Mouse (Mus musculus): ENCODE measurements at regions not wholly inside any gene's neighbourhood (a gene's known extent, or its start where the extent isn't known, plus 50 kb on each side); places are given as distances from the start of the nearest gene placed in this dataset.

DNA sequence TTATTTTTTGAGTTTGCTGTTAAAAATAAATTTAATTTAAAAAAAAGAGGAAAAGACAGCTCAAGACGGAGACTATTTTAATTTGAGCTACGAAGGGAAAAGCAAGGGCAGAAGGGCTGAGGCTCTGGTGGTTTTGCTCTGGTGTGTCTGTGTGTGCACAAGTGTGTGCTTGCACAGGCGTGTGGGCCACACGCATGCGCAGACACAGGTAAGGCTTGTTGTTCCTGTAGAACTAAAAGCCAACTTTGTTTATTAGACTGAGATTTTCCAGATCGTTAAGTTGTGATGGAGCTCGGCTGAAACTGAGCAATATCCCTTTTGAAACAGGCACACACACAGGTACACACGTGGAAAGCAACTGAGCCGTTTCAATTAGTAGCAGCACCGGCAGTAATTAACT is 183.1 kb downstream of the Cdc5l start:
- H3K27me3 ChIP-seq (ENCODE audit: control insufficient read depth, insufficient read depth, low read length): no peaks in the 10 kb centered on the region
- no peak overlapping the region for H3K4me2 ChIP-seq (ENCODE audit: low read length)
- no peaks in the 10 kb centered on the region for H3K9me3 ChIP-seq (ENCODE audit: control insufficient read depth, low read length)
- no peak overlapping the region for H3K27ac ChIP-seq (replicated peaks in 1 of 2; ENCODE audit: control insufficient read depth in 1 of 2, insufficient read depth in 1 of 2, low read depth in 2 of 2, low read length in 2 of 2)
- H3K4me1 ChIP-seq (ENCODE audit: control insufficient read depth in 2 of 2, insufficient read depth in 2 of 2, low read length in 2 of 2): no peaks in the 10 kb centered on the region
- no peak overlapping the region for H3K4me3 ChIP-seq (ENCODE audit: control insufficient read depth in 1 of 2, insufficient read depth in 1 of 2, low read depth in 1 of 2, low read length in 2 of 2)
- WGBS: 91% methylated on average over 10 of the region's 10 CpGs
- no peak overlapping the region for H3K9ac ChIP-seq (ENCODE audit: low read length)
- ATAC-seq (ENCODE audit: insufficient number of reproducible peaks, insufficient read depth, low FRiP score, low read depth): no peak
- H3K36me3 ChIP-seq (ENCODE audit: control insufficient read depth, insufficient read depth, low read length): no peaks in the 10 kb centered on the region

GRCm38 (mm10) chr17:45247142-45248137 is 186.1 kb downstream of the Cdc5l start:
- H3K4me2 ChIP-seq (ENCODE audit: low read length): no peak overlapping the region
- no peak overlapping the region for H3K4me3 ChIP-seq (ENCODE audit: control insufficient read depth in 1 of 2, insufficient read depth in 1 of 2, low read depth in 1 of 2, low read length in 2 of 2)
- peaks cover 3 to 4% of the 10 kb centered on the region in 2 experiments; a peak in 1 of 4 replicates for H3K4me1 ChIP-seq (ENCODE audit: control insufficient read depth in 2 of 2, insufficient read depth in 2 of 2, low read length in 2 of 2)
- H3K9ac ChIP-seq (ENCODE audit: low read length): no peak overlapping the region
- 79% methylated on average over 29 of the region's 29 CpGs for WGBS
- no peaks in the 10 kb centered on the region for H3K9me3 ChIP-seq (ENCODE audit: control insufficient read depth, low read length)
- H3K27ac ChIP-seq (replicated peaks in 1 of 2; ENCODE audit: control insufficient read depth in 1 of 2, insufficient read depth in 1 of 2, low read depth in 2 of 2, low read length in 2 of 2): no peak overlapping the region
- no peaks in the 10 kb centered on the region for H3K27me3 ChIP-seq (ENCODE audit: control insufficient read depth, insufficient read depth, low read length)
- ATAC-seq (ENCODE audit: insufficient number of reproducible peaks, insufficient read depth, low FRiP score, low read depth): no peak
- no peaks in the 10 kb centered on the region for H3K36me3 ChIP-seq (ENCODE audit: control insufficient read depth, insufficient read depth, low read length)

DNA sequence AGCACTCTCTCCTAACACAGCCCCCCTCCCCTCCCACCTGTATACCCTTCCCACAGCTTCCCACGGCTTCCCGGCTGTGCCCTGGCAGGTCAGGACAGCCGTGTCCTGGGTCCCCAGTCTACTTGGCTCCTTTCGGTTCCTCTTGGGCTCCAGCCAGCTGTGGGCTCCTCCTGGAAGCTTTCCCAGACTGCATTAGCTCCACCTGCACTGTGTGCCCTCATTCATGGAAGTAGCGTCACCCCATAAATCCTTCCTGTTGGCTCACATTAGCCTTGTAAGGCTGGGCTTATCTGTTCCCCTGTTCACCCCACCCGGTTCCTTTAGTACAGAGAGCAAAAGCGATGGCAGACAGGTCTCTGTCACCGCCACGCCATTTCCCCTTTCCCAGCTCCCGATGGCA is 188.7 kb downstream of the Cdc5l start:
- no peak overlapping the region for H3K4me2 ChIP-seq (ENCODE audit: low read length)
- H3K9me3 ChIP-seq (ENCODE audit: control insufficient read depth, low read length): no peaks in the 10 kb centered on the region
- no peak overlapping the region for H3K9ac ChIP-seq (ENCODE audit: low read length)
- no peaks in the 10 kb centered on the region for H3K36me3 ChIP-seq (ENCODE audit: control insufficient read depth, insufficient read depth, low read length)
- no peaks in the 10 kb centered on the region for H3K27me3 ChIP-seq (ENCODE audit: control insufficient read depth, insufficient read depth, low read length)
- H3K4me1 ChIP-seq (ENCODE audit: control insufficient read depth in 2 of 2, insufficient read depth in 2 of 2, low read length in 2 of 2): peaks cover 3 to 4% of the 10 kb centered on the region in 2 experiments; a peak in 1 of 4 replicates
- H3K4me3 ChIP-seq (ENCODE audit: control insufficient read depth in 1 of 2, insufficient read depth in 1 of 2, low read depth in 1 of 2, low read length in 2 of 2): no peak overlapping the region
- 62% methylated on average over 10 of the region's 10 CpGs for WGBS
- no peak for ATAC-seq (ENCODE audit: insufficient number of reproducible peaks, insufficient read depth, low FRiP score, low read depth)
- H3K27ac ChIP-seq (replicated peaks in 1 of 2; ENCODE audit: control insufficient read depth in 1 of 2, insufficient read depth in 1 of 2, low read depth in 2 of 2, low read length in 2 of 2): no peak overlapping the region

DNA sequence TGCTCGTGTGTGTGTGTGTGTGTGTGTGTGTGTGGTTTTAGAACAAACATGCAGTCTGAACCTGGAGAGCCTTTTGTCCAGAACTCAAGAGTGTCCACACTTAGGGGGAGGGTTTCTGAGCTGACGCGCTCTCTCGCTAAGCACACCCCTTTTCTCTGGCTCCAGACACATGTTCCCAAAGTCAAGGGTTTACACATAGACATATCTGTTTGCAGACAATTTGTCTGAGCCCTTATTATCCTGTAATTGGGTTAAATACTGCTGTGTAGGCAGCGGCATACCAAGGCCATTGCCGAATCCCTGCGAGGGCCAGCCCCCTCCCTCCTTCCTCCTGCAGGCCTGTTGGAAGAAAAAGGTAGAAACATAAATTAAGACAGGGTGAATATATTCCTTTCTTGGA is 190.4 kb downstream of the Cdc5l start:
- H3K4me1 ChIP-seq (ENCODE audit: control insufficient read depth in 2 of 2, insufficient read depth in 2 of 2, low read length in 2 of 2): peaks cover 3 to 4% of the 10 kb centered on the region in 2 experiments; a peak in 1 of 4 replicates
- H3K9ac ChIP-seq (ENCODE audit: low read length): no peak overlapping the region
- H3K9me3 ChIP-seq (ENCODE audit: control insufficient read depth, low read length): no peaks in the 10 kb centered on the region
- H3K27ac ChIP-seq (replicated peaks in 1 of 2; ENCODE audit: control insufficient read depth in 1 of 2, insufficient read depth in 1 of 2, low read depth in 2 of 2, low read length in 2 of 2): no peak overlapping the region
- H3K36me3 ChIP-seq (ENCODE audit: control insufficient read depth, insufficient read depth, low read length): no peaks in the 10 kb centered on the region
- no peak overlapping the region for H3K4me3 ChIP-seq (ENCODE audit: control insufficient read depth in 1 of 2, insufficient read depth in 1 of 2, low read depth in 1 of 2, low read length in 2 of 2)
- ATAC-seq (ENCODE audit: insufficient number of reproducible peaks, insufficient read depth, low FRiP score, low read depth): no peak
- H3K27me3 ChIP-seq (ENCODE audit: control insufficient read depth, insufficient read depth, low read length): no peaks in the 10 kb centered on the region
- 77% methylated on average over 7 of the region's 7 CpGs for WGBS
- no peak overlapping the region for H3K4me2 ChIP-seq (ENCODE audit: low read length)

DNA sequence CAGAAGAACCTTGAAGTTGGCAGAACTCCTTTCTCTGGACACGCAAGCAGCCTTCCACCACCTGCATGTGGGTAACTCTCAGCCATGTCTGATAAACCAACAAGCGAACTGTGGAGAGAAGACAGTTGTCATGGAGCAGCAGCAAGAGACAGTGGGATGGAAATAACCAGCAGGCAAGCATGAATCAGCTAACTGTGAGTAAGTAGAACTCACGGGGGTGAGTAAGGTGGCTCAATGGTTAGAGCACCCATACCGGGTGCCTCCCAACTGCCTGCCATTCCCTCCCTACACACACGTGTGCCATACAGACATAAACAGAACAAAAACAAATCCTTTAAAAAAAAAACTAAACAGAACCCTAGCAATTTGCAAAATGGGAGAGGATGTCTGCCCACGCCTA is 191.5 kb downstream of the Cdc5l start:
- no peak for ATAC-seq (ENCODE audit: insufficient number of reproducible peaks, insufficient read depth, low FRiP score, low read depth)
- Histone ChIP-seq H3K27ac (replicated peaks in 1 of 2; ENCODE audit: control insufficient read depth in 1 of 2, insufficient read depth in 1 of 2, low read depth in 2 of 2, low read length in 2 of 2) (no peak overlapping the region), H3K4me2 (ENCODE audit: low read length) (no peak overlapping the region), H3K9ac (ENCODE audit: low read length) (no peak overlapping the region), H3K4me1 (ENCODE audit: control insufficient read depth in 2 of 2, insufficient read depth in 2 of 2, low read length in 2 of 2) (peaks cover 3 to 4% of the 10 kb centered on the region in 2 experiments; a peak in 1 of 4 replicates), H3K4me3 (ENCODE audit: control insufficient read depth in 1 of 2, insufficient read depth in 1 of 2, low read depth in 1 of 2, low read length in 2 of 2) (no peak overlapping the region), H3K27me3 (ENCODE audit: control insufficient read depth, insufficient read depth, low read length) (no peaks in the 10 kb centered on the region), H3K9me3 (ENCODE audit: control insufficient read depth, low read length) (peaks cover 4% of the 10 kb centered on the region), H3K36me3 (ENCODE audit: control insufficient read depth, insufficient read depth, low read length) (no peaks in the 10 kb centered on the region)
- WGBS: 88% methylated on average over 6 of the region's 6 CpGs

GRCm38 (mm10) chr17:45240963-45241543 is 192.5 kb downstream of the Cdc5l start:
- H3K4me2 ChIP-seq (ENCODE audit: low read length): no peak overlapping the region

DNA sequence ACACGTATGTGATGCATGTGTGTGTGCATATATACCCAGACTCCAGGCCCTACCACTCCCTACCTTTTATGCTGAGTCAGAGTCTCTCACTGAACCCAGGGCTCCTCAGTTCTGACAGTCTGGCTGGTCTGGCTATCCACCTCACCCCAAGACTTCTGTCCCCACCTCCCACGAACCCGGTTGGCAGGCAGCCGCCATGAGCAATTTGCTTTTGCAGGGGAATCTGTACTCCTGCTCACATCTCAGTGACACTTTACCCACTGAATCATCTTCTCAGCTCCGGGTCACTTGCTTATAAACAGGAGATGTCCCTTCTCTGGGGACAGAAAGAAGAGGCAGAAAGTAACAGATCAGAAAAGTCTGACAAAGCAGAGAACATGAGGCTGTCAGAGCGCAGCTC is 193.0 kb downstream of the Cdc5l start:
- H3K9me3 ChIP-seq (ENCODE audit: control insufficient read depth, low read length): peaks cover 9% of the 10 kb centered on the region
- H3K27ac ChIP-seq (replicated peaks in 1 of 2; ENCODE audit: control insufficient read depth in 1 of 2, insufficient read depth in 1 of 2, low read depth in 2 of 2, low read length in 2 of 2): no peak overlapping the region
- peaks cover 3 to 4% of the 10 kb centered on the region in 2 experiments; a peak in 1 of 4 replicates for H3K4me1 ChIP-seq (ENCODE audit: control insufficient read depth in 2 of 2, insufficient read depth in 2 of 2, low read length in 2 of 2)
- WGBS: 73% methylated on average over 6 of the region's 6 CpGs
- H3K36me3 ChIP-seq (ENCODE audit: control insufficient read depth, insufficient read depth, low read length): no peaks in the 10 kb centered on the region
- no peak overlapping the region for H3K4me3 ChIP-seq (ENCODE audit: control insufficient read depth in 1 of 2, insufficient read depth in 1 of 2, low read depth in 1 of 2, low read length in 2 of 2)
- H3K4me2 ChIP-seq (ENCODE audit: low read length): no peak overlapping the region
- H3K9ac ChIP-seq (ENCODE audit: low read length): no peak overlapping the region
- no peaks in the 10 kb centered on the region for H3K27me3 ChIP-seq (ENCODE audit: control insufficient read depth, insufficient read depth, low read length)
- ATAC-seq (ENCODE audit: insufficient number of reproducible peaks, insufficient read depth, low FRiP score, low read depth): no peak

More at GRCm38 (mm10) chr17:45240963-45241543, 192.5 kb downstream of the Cdc5l start:
- Histone ChIP-seq H3K4me3 (ENCODE audit: control insufficient read depth in 1 of 2, insufficient read depth in 1 of 2, low read depth in 1 of 2, low read length in 2 of 2) (no peak overlapping the region), H3K4me1 (ENCODE audit: control insufficient read depth in 2 of 2, insufficient read depth in 2 of 2, low read length in 2 of 2) (peaks cover 3 to 4% of the 10 kb centered on the region in 2 experiments; a peak in 1 of 4 replicates), H3K9ac (ENCODE audit: low read length) (no peak overlapping the region), H3K27me3 (ENCODE audit: control insufficient read depth, insufficient read depth, low read length) (no peaks in the 10 kb centered on the region), H3K27ac (replicated peaks in 1 of 2; ENCODE audit: control insufficient read depth in 1 of 2, insufficient read depth in 1 of 2, low read depth in 2 of 2, low read length in 2 of 2) (no peak overlapping the region), H3K36me3 (ENCODE audit: control insufficient read depth, insufficient read depth, low read length) (no peaks in the 10 kb centered on the region), H3K9me3 (ENCODE audit: control insufficient read depth, low read length) (peaks cover 9% of the 10 kb centered on the region)
- no peak for ATAC-seq (ENCODE audit: insufficient number of reproducible peaks, insufficient read depth, low FRiP score, low read depth)
- 74% methylated on average over 6 of the region's 7 CpGs for WGBS
